Mouse (Mus musculus): ENCODE results near the gene Timm8a1. TPM values are rescaled to one million over a fixed set of nuclear protein-coding genes. Genes with fewer than 3 reads are reported as not detected.
"Not testable (repeated sequence)": the region's sequence is repeated elsewhere in the genome, so short reads cannot be mapped to it uniquely, and the experiment has no call there.

Gene Timm8a1
- total RNA-seq (2021), result 10 to 100 TPM; 23.1 to 30.8 TPM
- long read RNA-seq, experiment 1, transcript Timm8a1-201 (2 exons, 1,421 nt), result major isoform, 25 of 28 reads
- long read RNA-seq, experiment 1, partial matches to known transcripts, result 2 of 28 reads
- long read RNA-seq, experiment 1, other reads (novel, unspliced or antisense), result 1 of 28 reads
- long read RNA-seq, experiment 2, transcript Timm8a1-201 (2 exons, 1,421 nt), result major isoform, 12 of 14 reads
- long read RNA-seq, experiment 2, partial matches to known transcripts, result 0 of 14 reads
- long read RNA-seq, experiment 2, other reads (novel, unspliced or antisense), result 2 of 14 reads

- peak; percentile 63 to 76 for DNase-seq
Measured at GRCm38 (mm10) chrX:134541145-134541954, at the start of gene Timm8a1. TSS of gene Timm8a1 (minus strand) at chrX:134541865.

- DNase-seq, result no peak
Measured at GRCm38 (mm10) chrX:134589836-134590235, 48.2 kb upstream of the Timm8a1 start.

GRCm38 (mm10) chrX:134588997-134589396 is 47.3 kb upstream of the Timm8a1 start:
- DNase-seq, result no peak

- DNase-seq, result no peak
Measured at GRCm38 (mm10) chrX:134588261-134588660, 46.6 kb upstream of the Timm8a1 start.

- no peak for DNase-seq
Measured at GRCm38 (mm10) chrX:134586447-134586846, 44.8 kb upstream of the Timm8a1 start.

GRCm38 (mm10) chrX:134585103-134586002 is 43.7 kb upstream of the Timm8a1 start, which contains the start of gene Rpl36a:
TSS of gene Rpl36a (plus strand) at chrX:134585654.
- DNase-seq, result peak; percentile 92

GRCm38 (mm10) chrX:134582888-134583669 is 41.4 kb upstream of the Timm8a1 start, which contains the start of gene Btk:
TSS of gene Btk (minus strand) at chrX:134583570.
- DNase-seq, result peak in 1 of 2 experiments; percentile 23

- no peak for DNase-seq
Measured at GRCm38 (mm10) chrX:134582270-134582669, 40.6 kb upstream of the Timm8a1 start.

- DNase-seq, result no peak
Measured at GRCm38 (mm10) chrX:134580528-134581305, 39.1 kb upstream of the Timm8a1 start.

GRCm38 (mm10) chrX:134577896-134578295 is 36.2 kb upstream of the Timm8a1 start:
- no peak for DNase-seq

- peak in 1 of 2 experiments; percentile 7 for DNase-seq
Measured at GRCm38 (mm10) chrX:134566536-134567222, 25.0 kb upstream of the Timm8a1 start.

GRCm38 (mm10) chrX:134564326-134564725 is 22.7 kb upstream of the Timm8a1 start:
- DNase-seq, result no peak

- DNase-seq, result no peak
Measured at GRCm38 (mm10) chrX:134554425-134554824, 12.8 kb upstream of the Timm8a1 start.

- DNase-seq, result no peak
Measured at GRCm38 (mm10) chrX:134553326-134553725, 11.7 kb upstream of the Timm8a1 start.

GRCm38 (mm10) chrX:134550903-134551302 is 9.2 kb upstream of the Timm8a1 start:
- DNase-seq, result peak; percentile 7 to 65

GRCm38 (mm10) chrX:134547330-134547729 is 5.7 kb upstream of the Timm8a1 start:
- no peak for DNase-seq

GRCm38 (mm10) chrX:134541955-134542308 is 267 bp upstream of the Timm8a1 start:
- DNase-seq, result no peak

- no peak for DNase-seq
Measured at GRCm38 (mm10) chrX:134540414-134541135, 1.1 kb downstream of the Timm8a1 start.

GRCm38 (mm10) chrX:134539795-134540194 is 1.9 kb downstream of the Timm8a1 start:
- not testable (repeated sequence) for DNase-seq

Measured in heart, adult 18-20 months (tissue).